Mouse (Mus musculus): Measurements from ENCODE around the gene Cmtm1. TPM values are rescaled to one million over a fixed set of nuclear protein-coding genes. Genes with fewer than 3 reads are reported as not detected.

Cmtm1 gene
- polyA plus RNA-seq, 2 experiments: not detected

DNA sequence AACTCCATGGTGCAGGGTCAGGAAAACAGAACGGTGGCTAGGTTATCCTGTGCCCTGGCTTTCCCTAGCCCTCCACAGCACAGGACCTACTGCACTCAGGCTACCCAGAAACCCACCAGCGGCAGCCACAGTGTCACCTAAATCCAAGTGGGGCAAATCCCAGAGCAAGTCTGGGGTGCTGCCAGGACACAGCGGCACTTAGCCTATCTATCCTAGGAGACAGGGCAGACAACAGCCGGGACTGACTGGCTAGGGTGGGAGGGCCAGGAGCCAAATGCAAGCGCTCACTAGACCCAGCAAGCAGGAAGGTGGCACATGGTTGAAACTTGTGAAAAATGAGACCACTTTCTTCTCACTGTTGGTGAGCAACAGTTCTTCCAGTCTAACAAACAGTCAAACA, 39.0 kb upstream of the Cmtm1 start:
- WGBS (ENCODE audit: insufficient replicate concordance): 71% methylated on average over 5 of the region's 5 CpGs
- H3K27me3 ChIP-seq (ENCODE audit: control insufficient read depth, insufficient read depth, low read length): no peaks in the 10 kb centered on the region
- no peak overlapping the region for H3K9ac ChIP-seq (replicated peaks)
- H3K4me3 ChIP-seq (ENCODE audit: insufficient read depth in 1 of 2, low read depth in 2 of 2, low read length in 2 of 2): no peak overlapping the region
- H3K4me2 ChIP-seq (ENCODE audit: low read depth): no peak overlapping the region
- TF ChIP-seq CTCF (IDR thresholded peaks at IDR 0.05; ENCODE audit: low read depth) (no peak), EP300 (IDR thresholded peaks at IDR 0.05; ENCODE audit: low read depth) (no peak)
- no peaks in the 10 kb centered on the region; a peak in 1 of 4 replicates for H3K4me1 ChIP-seq (replicated peaks; ENCODE audit: control insufficient read depth in 2 of 2, insufficient read depth in 2 of 2, low read length in 1 of 2)
- H3K27ac ChIP-seq: no peak overlapping the region
- H3K36me3 ChIP-seq (replicated peaks; ENCODE audit: control insufficient read depth, insufficient read depth, low read depth): no peaks in the 10 kb centered on the region; the same call in 1 of the 2 replicates
- ATAC-seq (ENCODE audit: insufficient read depth) (no peak), DNase-seq (ENCODE audit: low read depth in 3 of 3, low spot score in 3 of 3) (no peak)
- no peaks in the 10 kb centered on the region for H3K9me3 ChIP-seq (ENCODE audit: control insufficient read depth, low read length)

DNA sequence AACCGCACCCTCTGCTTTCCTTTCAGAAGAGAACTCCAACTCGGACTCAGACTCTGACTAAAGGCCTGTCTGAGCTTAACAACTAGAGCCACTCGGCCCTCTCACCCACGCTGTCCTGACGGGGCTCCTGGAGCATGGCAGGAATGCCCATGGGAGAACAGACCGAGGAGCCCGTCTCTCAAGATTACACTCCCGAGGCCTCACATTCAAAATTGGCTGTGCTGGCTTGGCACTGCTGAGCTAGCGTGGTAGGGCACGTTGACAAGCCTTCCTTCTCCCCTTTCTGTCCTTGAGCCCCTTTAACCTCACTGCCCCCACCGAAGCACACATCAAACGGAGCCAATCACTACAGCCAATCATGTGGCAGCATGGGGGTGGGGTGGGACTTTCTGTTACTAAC, 36.8 kb upstream of the Cmtm1 start:
- H3K9me3 ChIP-seq (ENCODE audit: control insufficient read depth, low read length): no peaks in the 10 kb centered on the region
- no peaks in the 10 kb centered on the region for H3K27me3 ChIP-seq (ENCODE audit: control insufficient read depth, insufficient read depth, low read length)
- no peak overlapping the region for H3K27ac ChIP-seq
- WGBS (ENCODE audit: insufficient replicate concordance): 62% methylated on average over 12 of the region's 12 CpGs
- no peak overlapping the region for H3K9ac ChIP-seq (replicated peaks)
- no peak for ATAC-seq (ENCODE audit: insufficient read depth)
- H3K36me3 ChIP-seq (replicated peaks; ENCODE audit: control insufficient read depth, insufficient read depth, low read depth): no peaks in the 10 kb centered on the region; the same call in 1 of the 2 replicates
- H3K4me3 ChIP-seq (ENCODE audit: insufficient read depth in 1 of 2, low read depth in 2 of 2, low read length in 2 of 2): no peak overlapping the region
- no peaks in the 10 kb centered on the region; a peak in 1 of 4 replicates for H3K4me1 ChIP-seq (replicated peaks; ENCODE audit: control insufficient read depth in 2 of 2, insufficient read depth in 2 of 2, low read length in 1 of 2)
- no peak overlapping the region for H3K4me2 ChIP-seq (ENCODE audit: low read depth)
- TF ChIP-seq CTCF (IDR thresholded peaks at IDR 0.05; ENCODE audit: low read depth) (no peak), EP300 (IDR thresholded peaks at IDR 0.05; ENCODE audit: low read depth) (no peak)
- no peak for DNase-seq (ENCODE audit: low read depth in 3 of 3, low spot score in 3 of 3)

GRCm38 (mm10) chr8:104344622-104345021, 34.7 kb upstream of the Cmtm1 start:
- WGBS (ENCODE audit: insufficient replicate concordance): 65% methylated on average over 5 of the region's 5 CpGs
- TF ChIP-seq CTCF (IDR thresholded peaks at IDR 0.05; ENCODE audit: low read depth): no peak

GRCm38 (mm10) chr8:104343957-104344356, 34.0 kb upstream of the Cmtm1 start:
- H3K4me3 ChIP-seq (ENCODE audit: insufficient read depth in 1 of 2, low read depth in 2 of 2, low read length in 2 of 2): no peak overlapping the region

More at GRCm38 (mm10) chr8:104344622-104345021, 34.7 kb upstream of the Cmtm1 start:
- no peak overlapping the region for H3K27ac ChIP-seq
- no peak for ATAC-seq (ENCODE audit: insufficient read depth)
- no peaks in the 10 kb centered on the region; the same call in 1 of the 2 replicates for H3K36me3 ChIP-seq (replicated peaks; ENCODE audit: control insufficient read depth, insufficient read depth, low read depth)
- H3K9ac ChIP-seq (replicated peaks): no peak overlapping the region
- no peaks in the 10 kb centered on the region for H3K9me3 ChIP-seq (ENCODE audit: control insufficient read depth, low read length)
- no peak overlapping the region for H3K4me2 ChIP-seq (ENCODE audit: low read depth)
- no peak overlapping the region for H3K4me3 ChIP-seq (ENCODE audit: insufficient read depth in 1 of 2, low read depth in 2 of 2, low read length in 2 of 2)
- no peak for DNase-seq (ENCODE audit: low read depth in 3 of 3, low spot score in 3 of 3)
- H3K27me3 ChIP-seq (ENCODE audit: control insufficient read depth, insufficient read depth, low read length): peaks cover 2% of the 10 kb centered on the region; the same call in 1 of the 2 replicates
- H3K4me1 ChIP-seq (replicated peaks; ENCODE audit: control insufficient read depth in 2 of 2, insufficient read depth in 2 of 2, low read length in 1 of 2): peaks cover 0 to 2% of the 10 kb centered on the region in 2 experiments; a peak in 1 of 4 replicates

DNA sequence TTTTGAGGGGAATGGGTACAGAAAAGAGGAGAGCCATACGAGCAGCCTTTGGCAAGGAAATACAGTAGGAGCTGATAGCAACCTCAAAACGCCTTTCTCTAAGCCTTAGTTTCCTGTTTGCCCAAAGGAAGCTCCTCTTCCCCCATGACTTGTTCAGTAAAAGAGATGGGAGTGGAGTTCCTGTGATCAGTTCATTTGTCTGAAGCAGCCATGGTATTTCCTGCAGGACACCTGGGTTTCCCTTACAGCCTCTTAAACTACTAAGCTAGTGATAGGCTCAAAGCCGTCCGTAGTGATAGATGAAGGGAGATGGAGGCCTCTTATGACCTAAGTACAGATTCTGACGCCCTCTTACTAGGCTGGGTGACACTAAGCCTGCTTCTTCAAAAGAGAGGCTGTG, 32.5 kb upstream of the Cmtm1 start:
- Histone ChIP-seq H3K27me3 (ENCODE audit: control insufficient read depth, insufficient read depth, low read length) (peaks cover 2% of the 10 kb centered on the region; the same call in 1 of the 2 replicates), H3K4me2 (ENCODE audit: low read depth) (no peak overlapping the region), H3K27ac (no peak overlapping the region), H3K36me3 (replicated peaks; ENCODE audit: control insufficient read depth, insufficient read depth, low read depth) (no peaks in the 10 kb centered on the region; the same call in 1 of the 2 replicates), H3K9ac (replicated peaks) (no peak overlapping the region), H3K9me3 (ENCODE audit: control insufficient read depth, low read length) (no peaks in the 10 kb centered on the region), H3K4me1 (replicated peaks; ENCODE audit: control insufficient read depth in 2 of 2, insufficient read depth in 2 of 2, low read length in 1 of 2) (peaks cover 0 to 2% of the 10 kb centered on the region in 2 experiments; a peak in 1 of 4 replicates), H3K4me3 (ENCODE audit: insufficient read depth in 1 of 2, low read depth in 2 of 2, low read length in 2 of 2) (no peak overlapping the region)
- TF ChIP-seq EP300 (IDR thresholded peaks at IDR 0.05; ENCODE audit: low read depth): no peak
- ATAC-seq (ENCODE audit: insufficient read depth) (no peak), DNase-seq (ENCODE audit: low read depth in 3 of 3, low spot score in 3 of 3) (no peak)
- WGBS (ENCODE audit: insufficient replicate concordance): 44% methylated on average over 5 of the region's 5 CpGs

More at GRCm38 (mm10) chr8:104343957-104344356, 34.0 kb upstream of the Cmtm1 start:
- ATAC-seq (ENCODE audit: insufficient read depth) (no peak), DNase-seq (ENCODE audit: low read depth in 3 of 3, low spot score in 3 of 3) (peak; percentile 50 to 59 (median 59))
- Histone ChIP-seq H3K27ac (no peak overlapping the region), H3K9ac (replicated peaks) (no peak overlapping the region), H3K4me1 (replicated peaks; ENCODE audit: control insufficient read depth in 2 of 2, insufficient read depth in 2 of 2, low read length in 1 of 2) (peaks cover 0 to 2% of the 10 kb centered on the region in 2 experiments; a peak in 1 of 4 replicates), H3K9me3 (ENCODE audit: control insufficient read depth, low read length) (no peaks in the 10 kb centered on the region), H3K27me3 (ENCODE audit: control insufficient read depth, insufficient read depth, low read length) (peaks cover 2% of the 10 kb centered on the region; the same call in 1 of the 2 replicates), H3K36me3 (replicated peaks; ENCODE audit: control insufficient read depth, insufficient read depth, low read depth) (no peaks in the 10 kb centered on the region; the same call in 1 of the 2 replicates), H3K4me2 (ENCODE audit: low read depth) (no peak overlapping the region)
- TF ChIP-seq EP300 (IDR thresholded peaks at IDR 0.05; ENCODE audit: low read depth) (no peak), CTCF (IDR thresholded peaks at IDR 0.05; ENCODE audit: low read depth) (peak; percentile 98)
- 10% methylated on average over 7 of the region's 7 CpGs for WGBS (ENCODE audit: insufficient replicate concordance)

Measured in liver, embryonic 14.5 days (tissue).